Mouse (Mus musculus) retina, postnatal 1 day (tissue): ENCODE data around the gene Ston1.

Source experiments
- DNase-seq: peaks from one replicate; pipeline ENCODE4 v3.0.0-alpha.2; 2012

Ston1 gene

GRCm38 (mm10) chr17:88597222-88598055, at the start of gene Ston1:
TSS of gene Ston1 (plus strand) at chr17:88597684.
- DNase-seq = peak; percentile 80

- DNase-seq = no peak
These were observed 47.9 kb upstream of the Ston1 start for GRCm38 (mm10) chr17:88549411-88550191.

- DNase-seq = no peak
These were observed 47.1 kb upstream of the Ston1 start for GRCm38 (mm10) chr17:88550351-88550750.

GRCm38 (mm10) chr17:88550981-88551940, 46.2 kb upstream of the Ston1 start:
- no peak for DNase-seq

- no peak for DNase-seq
These were observed 44.9 kb upstream of the Ston1 start for GRCm38 (mm10) chr17:88552556-88552955.

GRCm38 (mm10) chr17:88553001-88553449, 44.5 kb upstream of the Ston1 start:
- DNase-seq = peak; percentile 4

- no peak for DNase-seq
These were observed 43.9 kb upstream of the Ston1 start for GRCm38 (mm10) chr17:88553473-88554087.

GRCm38 (mm10) chr17:88556176-88556575, 41.3 kb upstream of the Ston1 start:
- no peak for DNase-seq

GRCm38 (mm10) chr17:88556688-88557087, 40.8 kb upstream of the Ston1 start:
- no peak for DNase-seq

GRCm38 (mm10) chr17:88558168-88558842, 39.2 kb upstream of the Ston1 start:
- peak; percentile 84 for DNase-seq

- no peak for DNase-seq
These were observed 33.9 kb upstream of the Ston1 start for GRCm38 (mm10) chr17:88563611-88564010.

GRCm38 (mm10) chr17:88569807-88570540, 27.5 kb upstream of the Ston1 start:
- DNase-seq = peak; percentile 7

- DNase-seq = no peak
These were observed 26.7 kb upstream of the Ston1 start for GRCm38 (mm10) chr17:88570784-88571183.

- no peak for DNase-seq
These were observed 22.7 kb upstream of the Ston1 start for GRCm38 (mm10) chr17:88574811-88575210.

- peak; percentile 27 for DNase-seq
These were observed 18.8 kb upstream of the Ston1 start for GRCm38 (mm10) chr17:88578522-88579242.

GRCm38 (mm10) chr17:88580556-88580955, 16.9 kb upstream of the Ston1 start:
- DNase-seq = no peak

- DNase-seq = no peak
These were observed 15.9 kb upstream of the Ston1 start for GRCm38 (mm10) chr17:88581511-88582021.

- DNase-seq = no peak
These were observed 14.5 kb upstream of the Ston1 start for GRCm38 (mm10) chr17:88582999-88583398.

GRCm38 (mm10) chr17:88583411-88583810, 14.1 kb upstream of the Ston1 start:
- DNase-seq = no peak

GRCm38 (mm10) chr17:88587371-88587770, 10.1 kb upstream of the Ston1 start:
- DNase-seq = no peak
